Mouse (Mus musculus) lung, adult 2 months (tissue): ENCODE measurements at regions not wholly inside any gene's neighbourhood (a gene's known extent, or its start where the extent isn't known, plus 50 kb on each side); places are given as distances from the start of the nearest gene placed in this dataset.

Source experiments
- CTCF ChIP-seq: fragments of 200-500 bp; IDR thresholded peaks from 2 replicates; pipeline ENCODE4 v1.5.1; 2011; ENCODE audit warnings: mild to moderate bottlenecking, low read length, control low read depth; ENCODE audit not compliant: insufficient read depth
- POLR2A ChIP-seq: fragments of 200-500 bp; IDR thresholded peaks from 2 replicates; pipeline ENCODE4 v1.6.1; 2011; ENCODE audit warnings: low read depth, mild to moderate bottlenecking, control low read depth, low read length, borderline replicate concordance; ENCODE audit errors: extremely low read depth

DNA sequence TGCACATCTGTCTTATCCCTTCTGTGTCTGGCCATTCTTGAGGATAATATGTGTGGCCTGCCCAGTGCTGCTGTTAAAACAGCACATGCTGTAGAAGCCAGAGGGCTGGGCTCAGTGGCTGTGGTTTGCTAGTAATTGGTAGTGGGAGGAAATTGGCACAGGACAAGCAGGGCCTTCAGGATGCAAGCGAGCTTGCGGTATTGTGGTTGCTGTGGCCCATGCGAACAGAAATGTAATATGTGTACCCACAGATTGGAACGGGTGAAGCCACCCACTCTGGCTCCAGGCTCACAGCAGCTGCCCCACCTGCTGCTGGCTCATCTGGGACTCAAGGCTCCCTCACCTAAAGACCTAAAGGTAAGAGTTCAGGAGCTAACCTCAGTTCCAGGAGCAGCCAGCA is 51.8 kb upstream of the Tgm3 start:
- TF ChIP-seq CTCF (no peak), POLR2A (no peak)
